Mouse (Mus musculus) naive thymus-derived CD4-positive, alpha-beta T cell, adult 2 months (primary cell): ENCODE data around the gene Chil5.
"Not testable (repeated sequence)": the region's sequence is repeated elsewhere in the genome, so short reads cannot be mapped to it uniquely, and the experiment has no call there.

Experiments used
- DNase-seq: peaks from one replicate; pipeline ENCODE4 v3.0.0-alpha.2; 2011; ENCODE audit warnings: low read depth

Gene Chil5

DNA sequence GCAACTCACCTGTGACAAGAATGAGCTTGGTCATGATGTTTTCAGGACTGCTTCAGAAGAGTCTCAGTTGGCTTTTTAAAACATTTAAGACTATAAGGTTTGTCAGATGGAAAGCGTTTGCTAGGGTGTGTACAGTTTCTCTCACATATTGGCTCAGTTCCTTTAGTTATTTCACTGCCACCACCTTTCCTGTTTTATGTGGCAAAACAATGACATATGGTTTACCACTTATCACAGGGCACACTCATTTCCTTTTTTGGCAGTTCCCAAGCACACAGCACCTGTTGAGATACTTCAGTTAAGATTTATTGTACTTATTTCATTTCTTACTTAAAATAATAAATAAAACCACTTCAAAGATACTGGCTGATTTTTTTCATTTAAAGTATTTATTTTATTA, at the start of gene Chil5:
Chil5 (minus strand) TSS at position 34 of the 400 bp plus-strand sequence.
- DNase-seq = peak; percentile 68

DNA sequence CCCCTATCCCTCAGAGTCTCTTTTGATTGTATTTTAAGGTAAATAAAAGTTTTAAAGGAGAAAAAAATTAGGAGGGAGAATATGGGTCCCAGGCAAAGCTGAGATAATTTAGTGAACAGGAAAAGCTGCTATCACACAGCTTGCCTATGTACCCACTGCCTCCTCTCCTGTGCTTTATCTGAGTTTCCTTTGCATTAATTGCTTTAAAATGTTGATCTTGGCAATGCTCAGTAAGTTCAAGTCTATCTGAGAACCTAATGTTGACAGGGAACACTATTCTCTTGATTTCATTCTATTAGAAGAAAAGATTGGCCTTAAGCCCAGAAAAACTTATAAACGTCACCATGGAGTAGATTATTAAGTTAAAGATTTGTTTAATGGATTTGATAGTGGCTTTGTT, 42.2 kb upstream of the Chil5 start:
- DNase-seq = no peak

DNA sequence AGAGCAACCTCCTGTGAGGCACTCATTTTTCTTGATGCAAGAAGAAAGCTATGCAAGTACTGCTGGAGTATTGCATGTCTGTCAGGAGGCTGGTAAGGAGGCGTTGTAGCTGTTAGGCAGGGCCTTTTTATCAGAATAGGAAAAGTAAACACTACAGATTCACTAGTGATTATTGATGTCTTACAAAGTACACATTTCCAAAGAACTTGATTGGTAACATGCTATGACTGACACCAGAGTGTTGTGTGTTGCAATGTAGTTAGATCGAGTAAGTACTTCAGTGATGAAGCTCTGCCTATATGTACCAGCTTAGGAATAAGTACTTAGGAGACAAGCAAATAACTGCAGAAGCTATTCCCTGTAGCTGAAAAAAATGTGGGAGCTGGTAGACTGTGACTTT, 38.4 kb upstream of the Chil5 start:
- DNase-seq = no peak

DNA sequence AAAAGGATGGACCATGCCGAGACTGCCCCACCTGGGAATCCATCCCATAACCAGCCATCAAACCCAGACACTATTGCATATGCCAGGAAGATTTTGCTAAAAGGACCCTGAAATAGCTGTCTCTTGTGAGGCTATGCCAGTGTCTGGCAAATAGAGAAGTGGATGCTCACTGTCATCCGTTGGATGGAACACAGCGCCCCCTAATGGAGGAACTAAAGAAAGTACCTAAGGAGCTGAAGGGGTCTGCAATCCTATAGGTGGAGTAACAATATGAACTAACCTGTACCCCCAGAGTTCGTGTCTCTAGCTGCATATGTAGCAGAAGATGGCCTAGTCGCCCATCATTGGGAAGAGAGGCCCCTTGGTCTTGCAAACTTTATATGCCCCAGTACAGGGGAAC, 35.1 kb upstream of the Chil5 start:
- DNase-seq = peak; percentile 75

DNA sequence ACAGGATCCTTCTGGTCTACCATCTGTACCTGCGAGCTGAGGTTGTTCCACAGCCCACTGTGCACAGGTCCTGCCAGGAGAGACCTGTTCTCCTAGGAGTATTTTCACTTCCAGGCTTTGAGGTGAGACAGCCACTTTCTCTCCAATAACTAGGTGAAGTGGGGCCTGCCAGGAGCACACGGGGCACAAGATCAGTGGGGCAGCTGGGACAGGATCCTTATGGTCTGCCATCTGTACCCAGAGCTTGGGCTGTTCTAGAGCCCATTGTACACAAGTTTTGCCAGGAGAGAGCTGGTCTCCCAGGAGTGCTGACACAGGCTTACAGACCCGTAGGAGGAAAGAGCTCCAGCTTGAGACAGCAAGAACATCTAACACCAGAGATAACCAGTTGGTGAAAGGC, 25.4 kb upstream of the Chil5 start:
- no peak for DNase-seq

DNA sequence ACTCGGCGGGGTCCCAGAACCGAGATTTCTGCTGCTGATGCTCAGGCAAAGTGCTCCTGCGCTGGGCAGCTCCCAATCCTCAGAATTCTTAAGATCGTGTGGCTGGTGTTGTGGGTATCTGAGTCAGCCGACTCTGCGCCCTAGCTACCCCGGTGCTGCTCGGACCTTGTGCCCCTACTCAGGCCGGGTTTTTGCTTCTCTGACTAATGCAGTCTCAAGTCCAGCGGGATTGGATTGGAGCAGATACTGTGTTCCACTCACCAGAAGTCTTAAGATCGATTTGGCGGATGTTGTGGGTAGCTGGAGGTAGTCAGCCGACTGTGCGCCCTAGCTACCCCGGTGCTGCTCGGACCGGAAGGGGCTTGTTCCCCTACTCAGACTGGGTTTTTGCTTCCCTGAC, 19.3 kb upstream of the Chil5 start:
- DNase-seq = no peak

DNA sequence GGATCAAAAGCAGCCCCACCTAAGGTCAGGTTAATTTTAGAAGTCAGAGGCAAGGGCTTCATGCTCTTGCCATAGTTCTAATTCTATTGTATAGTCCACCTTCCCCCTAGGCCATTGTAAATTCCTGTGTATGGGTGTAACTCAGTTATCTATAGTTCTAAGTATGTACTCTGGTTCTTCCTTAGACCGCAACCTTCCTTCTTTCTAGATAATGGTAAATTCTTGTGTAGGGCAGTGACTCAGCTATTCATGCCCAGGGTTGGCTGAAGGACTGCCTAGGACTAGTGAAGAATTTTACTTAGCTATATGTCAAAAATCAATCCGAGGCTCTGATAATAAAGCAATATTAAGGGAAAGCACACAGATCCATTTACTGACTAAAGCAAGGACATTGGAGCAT, 7.7 kb upstream of the Chil5 start:
- no peak for DNase-seq

DNA sequence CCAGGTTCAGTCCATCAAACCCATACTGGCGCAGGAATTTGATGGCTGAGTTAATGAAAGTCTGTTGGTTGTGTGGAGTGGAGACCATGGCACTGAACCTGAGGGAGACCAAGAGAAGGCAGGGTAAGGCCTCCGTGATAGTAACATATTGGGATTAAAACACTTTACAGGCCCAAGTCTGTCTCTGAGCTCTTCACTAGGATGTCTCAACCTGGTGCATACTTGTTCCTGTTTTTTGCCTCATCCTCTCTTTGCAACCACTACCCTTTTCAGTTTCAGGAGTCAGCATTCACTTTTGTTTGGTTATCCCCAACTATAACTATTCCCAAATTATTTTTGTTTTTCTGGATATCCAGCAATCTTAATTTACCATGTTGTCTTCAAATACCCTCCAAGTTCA, 8.5 kb downstream of the Chil5 start:
- DNase-seq = no peak

DNA sequence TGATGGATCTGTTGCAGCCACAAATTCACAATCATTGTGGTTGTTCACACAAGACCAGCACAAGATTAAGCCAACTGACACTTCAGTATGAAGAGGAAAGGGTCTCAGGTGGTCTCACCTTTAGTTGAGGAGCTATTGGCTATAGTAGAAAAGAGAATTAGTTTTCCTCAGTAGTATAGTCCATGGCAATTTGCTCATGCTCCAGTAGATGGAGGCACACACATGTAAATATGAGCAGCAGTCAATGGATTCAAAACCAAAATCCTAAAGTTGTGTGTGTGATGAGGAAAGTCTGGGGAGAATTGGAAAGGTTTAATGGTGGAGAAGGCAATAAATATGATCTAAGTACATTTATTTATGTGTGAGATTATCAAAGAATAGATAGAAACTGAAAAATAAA, 10.8 kb downstream of the Chil5 start:
- DNase-seq = peak; percentile 42

DNA sequence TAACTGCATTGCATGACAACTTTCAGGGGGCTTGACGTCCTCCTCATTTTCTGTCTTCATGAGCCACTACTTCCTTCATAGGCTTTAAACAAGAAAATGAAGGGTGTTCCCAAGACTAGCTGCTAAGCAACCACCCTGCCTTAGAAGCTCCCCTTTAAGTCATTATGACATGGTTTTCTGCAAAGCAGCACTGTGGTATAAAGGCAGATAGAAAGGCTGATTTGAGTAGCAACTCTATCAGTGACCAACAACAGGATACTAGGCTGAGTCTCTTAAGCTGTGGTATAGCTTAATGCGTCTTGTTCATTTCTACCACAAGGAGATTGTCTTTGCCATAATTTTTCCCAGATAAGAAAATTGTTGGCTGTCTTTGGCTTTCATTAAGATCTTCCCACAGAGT, 18.1 kb downstream of the Chil5 start, which contains the start of gene Pifo:
Pifo (minus strand) TSS at position 101 of the 400 bp plus-strand sequence.
- no peak for DNase-seq

DNA sequence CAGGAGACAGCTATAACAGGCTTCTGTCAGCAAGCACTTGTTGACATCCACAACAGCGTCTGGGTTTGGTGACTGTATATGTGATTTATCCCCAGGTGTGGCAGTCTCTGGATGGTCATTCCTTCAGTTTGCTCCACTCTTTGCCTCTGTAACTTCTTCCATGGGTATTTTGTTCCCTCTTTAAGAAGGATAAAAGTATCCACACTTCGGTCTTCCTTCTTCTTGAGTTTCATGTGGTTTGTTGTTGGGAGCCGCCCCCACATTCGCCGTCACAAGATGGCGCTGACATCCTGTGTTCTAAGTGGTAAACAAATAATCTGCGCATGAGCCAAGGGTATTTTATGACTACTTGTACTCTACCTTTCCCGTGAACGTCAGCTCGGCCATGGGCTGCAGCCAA, 29.3 kb downstream of the Chil5 start:
- peak; percentile 70 for DNase-seq

DNA sequence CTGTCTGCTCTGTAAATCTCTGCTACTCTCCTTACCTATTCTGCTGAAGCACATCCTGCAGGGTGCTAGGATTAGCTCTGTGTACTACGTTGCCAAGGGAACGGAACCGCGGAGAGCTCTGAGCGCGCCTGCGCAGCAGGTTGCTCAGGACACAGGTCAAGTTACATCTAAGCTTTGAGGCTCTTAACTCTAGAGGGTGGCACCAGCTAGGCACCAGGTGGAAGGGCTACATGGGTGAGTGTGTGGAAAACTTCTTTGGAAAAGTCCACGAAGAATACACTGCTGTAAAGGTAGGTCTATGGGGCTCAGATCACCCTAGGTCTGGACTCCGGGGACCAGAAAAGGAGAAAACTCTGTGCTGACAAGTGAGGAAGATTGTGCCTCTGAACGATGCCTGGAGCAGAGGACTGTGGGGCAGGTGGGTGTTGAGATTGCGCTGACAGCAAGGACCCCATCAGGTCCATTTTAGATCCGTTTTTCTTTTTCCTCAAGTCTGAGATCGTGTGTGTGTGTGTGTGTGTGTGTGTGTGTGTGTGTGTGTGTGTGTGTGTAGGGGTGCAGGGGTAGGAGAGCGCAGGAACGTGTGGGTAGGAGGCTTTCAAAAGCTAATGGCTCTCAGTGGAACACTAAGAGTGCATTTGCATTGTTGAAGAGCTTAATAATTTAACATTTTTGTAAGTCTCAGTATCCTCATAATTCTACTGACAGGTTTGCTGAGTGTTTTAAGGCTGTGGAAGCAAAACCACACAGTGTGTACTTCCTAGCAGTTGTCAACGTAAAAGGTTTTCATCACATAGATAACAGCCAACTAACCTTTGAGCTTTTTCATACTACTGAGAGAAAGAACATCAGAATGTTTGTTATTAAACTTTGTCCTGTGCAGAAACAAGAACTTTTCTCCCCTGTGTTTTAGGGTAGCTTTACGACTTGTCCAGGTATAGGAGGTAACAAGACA, 30.9 kb downstream of the Chil5 start:
- DNase-seq = peak; percentile 90

DNA sequence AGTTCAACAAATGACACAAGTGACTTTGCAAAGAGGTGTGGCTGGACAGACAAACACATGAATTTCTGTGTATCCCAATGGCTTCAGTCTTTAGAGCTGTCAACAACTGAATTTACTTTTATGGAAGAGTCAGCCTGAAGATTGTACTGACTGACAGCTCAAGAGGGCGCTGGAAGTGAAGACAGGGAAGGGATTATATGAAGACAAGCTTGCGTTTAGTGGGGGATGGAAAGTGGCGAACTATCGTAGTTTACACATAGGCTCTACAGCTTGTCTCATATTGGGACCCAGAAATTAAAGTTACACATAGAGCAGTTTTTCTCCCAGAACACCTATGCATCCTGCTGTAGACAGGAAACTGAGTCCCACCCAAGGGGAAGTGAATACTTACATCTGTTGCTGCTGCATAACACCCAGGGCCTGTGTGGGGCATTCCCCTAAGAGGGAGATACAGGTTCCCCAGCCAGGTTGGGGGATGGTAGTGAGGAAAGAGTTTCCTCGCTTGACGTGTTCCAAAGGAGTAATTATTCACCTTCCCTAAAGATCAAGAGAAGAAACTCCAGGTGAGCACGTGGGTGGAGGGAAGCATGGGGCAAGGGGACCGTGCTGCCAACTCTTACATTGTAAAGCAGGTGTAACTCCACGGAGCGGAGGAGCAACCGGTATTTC, 31.8 kb downstream of the Chil5 start:
- no peak for DNase-seq

DNA sequence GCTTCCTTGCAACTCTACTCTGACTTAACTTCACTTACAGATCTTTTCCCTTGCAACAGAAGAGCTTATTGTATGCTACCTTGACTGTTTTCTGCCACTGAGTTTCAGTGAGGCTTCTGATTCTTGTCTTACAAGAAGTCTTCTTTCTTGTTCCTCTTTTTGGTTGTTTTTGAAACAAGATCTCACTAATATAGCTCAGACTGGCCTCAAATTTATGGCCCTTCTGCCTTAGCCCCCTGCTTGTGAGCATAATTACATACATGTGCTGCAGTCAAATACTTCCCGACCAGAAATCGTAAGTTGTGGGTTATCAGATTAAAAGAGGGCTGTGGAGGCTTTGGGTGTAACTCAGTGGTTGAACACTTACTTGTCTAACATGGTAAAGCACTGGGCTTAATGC, 37.9 kb downstream of the Chil5 start:
- no peak for DNase-seq

DNA sequence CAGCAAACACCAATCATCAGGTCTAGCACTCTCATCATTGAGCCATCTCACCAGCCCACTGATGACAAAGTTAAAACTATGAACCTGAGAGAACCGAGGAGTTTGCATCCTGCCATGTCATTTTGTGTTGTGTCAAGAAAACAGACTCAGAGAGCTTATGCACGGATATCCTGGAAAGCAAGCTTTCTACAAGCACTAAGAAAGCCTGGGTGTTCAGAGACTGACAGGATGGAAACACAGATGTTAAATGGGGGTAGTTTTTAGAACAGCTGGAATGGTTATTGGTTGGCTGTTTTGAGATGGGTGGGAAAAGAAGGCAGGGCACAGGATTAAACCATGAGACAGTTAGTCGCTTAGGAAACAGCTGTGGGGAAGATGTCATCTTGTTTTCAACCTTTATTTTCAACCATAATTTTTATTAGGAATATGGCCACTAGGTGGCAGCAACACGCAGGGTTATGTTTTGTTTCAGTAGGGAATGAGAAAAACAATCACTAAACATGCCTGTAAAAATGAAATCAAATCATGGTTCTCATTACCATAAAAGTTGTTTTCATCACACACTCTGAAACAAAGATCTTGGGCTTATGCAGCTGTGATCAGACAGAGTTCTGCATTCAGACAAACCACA, 40.8 kb downstream of the Chil5 start:
- peak; percentile 85 for DNase-seq

DNA sequence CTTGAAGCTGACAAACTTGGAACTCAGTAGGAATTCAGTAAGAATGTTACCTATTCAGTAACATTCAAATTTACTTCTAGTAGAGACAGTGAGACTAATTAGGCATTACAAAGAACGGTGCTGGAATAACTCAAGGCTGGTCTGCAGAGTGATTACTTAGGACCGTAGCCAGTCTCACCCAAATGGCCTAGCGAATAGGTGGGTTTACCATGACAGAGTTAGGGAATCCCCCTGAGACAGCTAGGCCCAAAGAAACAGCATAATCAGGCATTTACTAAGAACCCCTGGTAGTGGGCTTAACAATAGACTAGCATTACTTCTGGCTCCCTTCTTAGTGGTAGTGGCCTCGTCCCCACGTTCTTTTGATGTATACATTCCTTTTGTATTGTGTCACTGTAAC, 43.0 kb downstream of the Chil5 start:
- not testable (repeated sequence) for DNase-seq

DNA sequence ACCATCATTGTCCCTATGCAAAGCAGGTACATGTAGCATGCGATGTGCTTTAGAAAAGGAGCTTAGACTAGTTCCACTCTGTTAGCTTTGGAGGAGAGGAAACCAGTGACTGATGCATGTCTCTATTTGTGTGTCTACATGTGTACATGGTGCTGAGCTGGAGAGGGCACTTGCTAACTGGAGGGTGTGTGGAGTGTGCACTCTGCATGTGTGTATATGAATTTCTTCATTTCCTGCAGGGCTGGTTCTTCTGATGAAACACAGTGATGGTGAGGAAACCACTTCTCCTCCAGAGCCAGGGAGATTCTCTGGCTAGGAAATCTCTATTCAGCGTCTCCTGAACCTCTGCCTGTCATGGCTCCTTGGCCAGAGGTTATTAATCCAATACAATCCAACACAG, 58.4 kb downstream of the Chil5 start:
- no peak for DNase-seq

DNA sequence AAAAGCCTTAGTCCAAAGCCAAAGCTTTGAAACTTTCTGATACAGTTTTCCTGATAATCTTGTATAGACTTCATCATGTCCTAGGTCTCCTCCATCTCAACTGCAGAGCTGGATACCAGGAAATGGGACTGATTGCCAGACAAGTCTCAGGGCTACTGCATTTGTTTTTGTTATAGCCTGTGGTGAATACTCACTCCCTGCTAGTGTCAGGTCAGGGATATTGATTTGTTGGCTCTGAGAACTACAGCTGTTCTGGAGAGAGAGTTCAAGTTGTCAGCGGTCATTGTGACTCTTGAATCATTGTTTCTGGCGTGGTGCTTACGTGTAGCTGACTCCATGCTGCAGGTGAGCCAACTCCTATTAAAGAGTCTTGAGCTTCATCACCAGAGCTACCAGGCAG, 59.2 kb downstream of the Chil5 start, which contains the start of gene Ovgp1:
Ovgp1 (plus strand) TSS at position 301 of the 400 bp plus-strand sequence.
- no peak for DNase-seq

DNA sequence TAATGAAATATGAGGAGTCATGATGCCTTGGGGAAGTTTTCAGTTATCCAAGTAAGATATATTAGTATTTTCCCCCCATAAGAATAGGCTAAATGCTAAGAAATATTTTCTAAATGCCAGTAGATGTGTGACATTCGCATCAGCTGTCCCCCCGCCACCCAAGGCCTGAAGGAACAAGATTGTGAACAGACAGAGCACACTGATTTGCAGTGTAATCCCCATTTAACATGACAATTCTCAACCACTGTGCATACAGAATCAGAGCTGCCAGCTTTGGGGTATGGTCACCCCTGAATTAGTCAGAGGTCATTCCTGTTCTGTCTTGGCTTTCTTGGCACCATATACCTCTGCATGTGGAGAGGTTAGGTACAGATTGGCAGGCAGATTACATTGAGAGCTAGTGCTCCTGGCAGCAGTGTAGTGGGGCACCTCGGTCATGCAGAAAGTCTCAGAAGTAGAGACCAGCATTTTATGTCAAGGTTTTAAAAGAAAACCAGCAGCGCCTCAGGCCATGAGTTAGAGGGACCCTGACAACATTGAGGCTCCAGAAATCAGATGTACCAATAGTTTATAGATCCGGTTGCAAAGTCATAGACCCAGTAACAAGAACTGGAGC, 60.7 kb downstream of the Chil5 start:
- DNase-seq = no peak
